Comparison of ENCODE assay signal across 16 mouse cellular contexts in the genomic region with DNA sequence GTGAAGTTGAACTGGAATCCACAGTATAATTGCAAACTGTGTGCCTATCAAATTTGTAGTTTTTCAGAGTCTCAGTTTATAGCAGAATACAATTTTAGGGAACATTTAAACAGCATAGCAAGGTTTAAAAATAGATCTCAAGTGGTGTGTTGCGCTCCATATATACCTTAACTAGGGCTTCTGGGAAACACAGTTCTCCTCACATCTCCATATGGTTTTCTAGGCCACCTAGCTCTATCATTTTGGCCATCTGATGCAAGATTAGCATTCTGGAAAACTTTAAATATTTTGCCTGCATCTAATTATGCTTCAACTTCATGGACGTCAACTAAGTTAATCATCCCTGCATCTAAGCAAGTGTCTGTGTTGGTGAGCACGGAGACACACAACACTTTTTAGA.
"Had no signal": no experiment of that assay in that cellular context is flagged by ENCODE, and none has a peak within 500 bp of the region (broad histone marks: within the 10 kb centered on the region; RNA-seq: fewer than 3 reads in every experiment).

No protein-coding gene starts in this region.

- DNase-seq: lung, adult 18-20 months; lung, embryonic 14.5 days; lung, postnatal 14 days; lung, postnatal 36 days; right cerebral cortex, postnatal 14 days; thymus, adult 18-20 months; thymus, postnatal 14 days; thymus, postnatal 36 days had no signal

- H3K4me2 ChIP-seq: lung, embryonic 14.5 days; midbrain, embryonic 11.5 days; midbrain, embryonic 13.5 days; midbrain, embryonic 15.5 days; neural tube, embryonic 12.5 days; stomach, embryonic 15.5 days had no signal

- H3K9me3 ChIP-seq: megakaryocyte, embryonic 14.5 days; midbrain, embryonic 13.5 days; midbrain, embryonic 15.5 days; neural tube, embryonic 12.5 days; stomach, embryonic 15.5 days had no signal

- H3K27ac ChIP-seq: macrophage; midbrain, embryonic 13.5 days; midbrain, embryonic 15.5 days; neural tube, embryonic 12.5 days; stomach, embryonic 15.5 days; stomach, postnatal 0 days had no signal

- H3K4me3 ChIP-seq: megakaryocyte, embryonic 14.5 days; midbrain, embryonic 13.5 days; midbrain, embryonic 15.5 days; neural tube, embryonic 12.5 days; stomach, embryonic 15.5 days had no signal

- H3K4me1 ChIP-seq: midbrain, embryonic 13.5 days; midbrain, embryonic 15.5 days; neural tube, embryonic 12.5 days; stomach, embryonic 15.5 days had no signal

- H3K27me3 ChIP-seq: megakaryocyte, embryonic 14.5 days; midbrain, embryonic 13.5 days; midbrain, embryonic 15.5 days; neural tube, embryonic 12.5 days; stomach, embryonic 15.5 days had no signal

- H3K9ac ChIP-seq: lung, embryonic 14.5 days; midbrain, embryonic 13.5 days; midbrain, embryonic 15.5 days; neural tube, embryonic 12.5 days; stomach, embryonic 15.5 days had no signal

- H3K36me3 ChIP-seq: midbrain, embryonic 13.5 days; midbrain, embryonic 15.5 days; neural tube, embryonic 12.5 days; stomach, embryonic 15.5 days had no signal

- ATAC-seq: midbrain, embryonic 13.5 days; midbrain, embryonic 15.5 days had no signal
